Mouse (Mus musculus) heart, embryonic 12.5 days (tissue): ENCODE data around the gene Gm45808. TPM values are rescaled to one million over a fixed set of nuclear protein-coding genes. Genes with fewer than 3 reads are reported as not detected.

Experiments used
- ATAC-seq: fragments of 200-750 bp; cut with Nextera tagmentation; 2 replicates; pipeline ENCODE4 v1.8.0; 2017; ENCODE audit warnings: moderate TSS enrichment, moderate library complexity; ENCODE audit not compliant: insufficient number of reproducible peaks, low FRiP score
- H3K27ac ChIP-seq: fragments of 300-500 bp; sonication (generic); 2 replicates; pipeline ENCODE4 v1.5.1; 2016; ENCODE audit warnings: mild to moderate bottlenecking, moderate library complexity; ENCODE audit not compliant: poor library complexity, severe bottlenecking
- H3K27me3 ChIP-seq: fragments of 300-500 bp; sonication (generic); replicated peaks from 2 replicates; pipeline ENCODE4 v1.6.1; 2016; ENCODE audit warnings: mild to moderate bottlenecking, moderate library complexity
- H3K36me3 ChIP-seq: fragments of 300-500 bp; sonication (generic); 2 replicates; pipeline ENCODE4 v1.6.1; 2016; ENCODE audit warnings: mild to moderate bottlenecking, moderate library complexity
- H3K4me1 ChIP-seq: fragments of 300-500 bp; sonication (generic); replicated peaks from 2 replicates; pipeline ENCODE4 v1.6.1; 2016; ENCODE audit warnings: mild to moderate bottlenecking
- H3K4me2 ChIP-seq: fragments of 300-500 bp; sonication (generic); 2 replicates; pipeline ENCODE4 v1.6.1; 2016; ENCODE audit warnings: mild to moderate bottlenecking, moderate library complexity
- H3K4me3 ChIP-seq: fragments of 300-500 bp; sonication (generic); 2 replicates; pipeline ENCODE4 v1.5.1; 2016; ENCODE audit warnings: mild to moderate bottlenecking
- H3K9ac ChIP-seq: fragments of 300-500 bp; sonication (generic); 2 replicates; pipeline ENCODE4 v1.6.1; 2016; ENCODE audit warnings: mild to moderate bottlenecking, moderate library complexity
- H3K9me3 ChIP-seq: fragments of 300-500 bp; sonication (generic); replicated peaks from 2 replicates; pipeline ENCODE4 v1.6.1; 2016; ENCODE audit warnings: mild to moderate bottlenecking, moderate library complexity
- WGBS: fragments of 180-500 bp; shearing (Covaris S2); methylation state at CpG from one replicate; pipeline ENCODE4 v1.1.7; 2016; 5-methylcytosine and 5-hydroxymethylcytosine counted together
- polyA plus RNA-seq: library from polyadenylated mRNA; unstranded; fragments of >200 nt; fragmentation: Nextera tagmentation; extraction: Ambion mirVana; gene quantifications from 2 replicates; pipeline ENCODE4 v1.2.1, GENCODE M21; 2016

Gm45808 gene
- polyA plus RNA-seq, 1 experiment from 2014 or later = not detected

GRCm38 (mm10) chr7:45447325-45447990 is 39.2 kb downstream of the Gm45808 start:
- Histone ChIP-seq H3K27ac (peak overlapping the region; percentile 30; the same call in 1 of the 2 replicates), H3K4me1 (peaks cover 15% of the 10 kb centered on the region), H3K36me3 (peaks cover 78% of the 10 kb centered on the region), H3K9me3 (no peaks in the 10 kb centered on the region), H3K4me2 (peak overlapping the region; percentile 45), H3K9ac (peak overlapping the region; percentile 39; the same call in 1 of the 2 replicates), H3K4me3 (0 out of 2 replicates have a peak overlapping the region, but pooled peaks have one; percentile 9), H3K27me3 (no peaks in the 10 kb centered on the region)
- peak; percentile 63; the same call in 1 of the 2 replicates for ATAC-seq
- WGBS = 31% methylated on average over 11 of the region's 11 CpGs

GRCm38 (mm10) chr7:45446589-45446988 is 40.0 kb downstream of the Gm45808 start:
- H3K4me2 ChIP-seq = no peak overlapping the region
- no peaks in the 10 kb centered on the region for H3K27me3 ChIP-seq
- H3K9ac ChIP-seq = no peak overlapping the region
- H3K9me3 ChIP-seq = no peaks in the 10 kb centered on the region
- no peak overlapping the region for H3K27ac ChIP-seq
- peaks cover 74% of the 10 kb centered on the region for H3K36me3 ChIP-seq
- H3K4me1 ChIP-seq = peaks cover 15% of the 10 kb centered on the region
- no peak for ATAC-seq
- H3K4me3 ChIP-seq = no peak overlapping the region

DNA sequence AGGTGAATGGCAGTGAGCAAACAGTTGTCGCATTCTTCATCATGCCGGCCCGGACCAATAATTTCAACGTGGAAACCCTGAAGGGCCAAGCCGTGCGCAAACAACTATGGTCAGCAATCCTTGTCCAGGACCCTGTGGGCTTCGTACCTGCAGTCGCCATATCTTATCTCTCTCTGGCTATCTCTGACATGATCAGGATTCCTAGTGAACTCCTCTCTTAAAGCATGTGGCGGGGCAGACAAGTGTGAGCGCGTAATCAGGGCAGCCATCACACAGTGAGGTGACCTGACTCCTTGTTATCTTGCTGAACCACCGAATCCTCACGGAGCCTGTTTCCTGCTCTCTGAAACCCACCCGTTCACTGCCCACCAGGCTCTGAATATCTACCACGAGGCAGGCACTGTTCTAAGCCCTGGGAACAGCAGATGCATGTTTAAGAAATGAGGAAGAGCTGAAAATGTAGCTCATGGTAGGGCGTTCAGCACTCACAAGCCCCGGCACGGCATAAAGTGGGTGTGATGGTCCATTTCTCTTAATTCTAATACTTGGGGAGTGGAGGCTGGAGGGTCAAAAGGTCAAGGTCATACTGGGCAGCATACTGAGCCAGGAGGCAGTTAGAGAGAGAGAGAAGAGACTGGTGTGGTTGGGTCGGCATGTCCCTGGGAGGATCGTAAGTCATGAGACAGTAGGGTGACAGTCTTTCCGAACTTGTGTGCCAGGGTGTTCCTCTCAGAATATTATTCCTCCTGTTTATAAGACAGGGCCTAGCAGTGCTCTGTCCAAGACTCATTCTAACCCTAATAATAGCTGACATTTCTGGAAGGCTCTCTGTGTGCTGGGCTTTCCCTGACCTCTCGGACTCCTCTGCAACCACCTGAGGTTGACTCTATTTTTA is 42.8 kb downstream of the Gm45808 start:
- Histone ChIP-seq H3K36me3 (peaks cover 82% of the 10 kb centered on the region), H3K9ac (no peak overlapping the region), H3K4me1 (peaks cover 15% of the 10 kb centered on the region), H3K9me3 (no peaks in the 10 kb centered on the region), H3K4me3 (no peak overlapping the region), H3K4me2 (no peak overlapping the region), H3K27ac (no peak overlapping the region), H3K27me3 (no peaks in the 10 kb centered on the region)
- 68% methylated on average over 22 of the region's 22 CpGs for WGBS
- no peak for ATAC-seq

DNA sequence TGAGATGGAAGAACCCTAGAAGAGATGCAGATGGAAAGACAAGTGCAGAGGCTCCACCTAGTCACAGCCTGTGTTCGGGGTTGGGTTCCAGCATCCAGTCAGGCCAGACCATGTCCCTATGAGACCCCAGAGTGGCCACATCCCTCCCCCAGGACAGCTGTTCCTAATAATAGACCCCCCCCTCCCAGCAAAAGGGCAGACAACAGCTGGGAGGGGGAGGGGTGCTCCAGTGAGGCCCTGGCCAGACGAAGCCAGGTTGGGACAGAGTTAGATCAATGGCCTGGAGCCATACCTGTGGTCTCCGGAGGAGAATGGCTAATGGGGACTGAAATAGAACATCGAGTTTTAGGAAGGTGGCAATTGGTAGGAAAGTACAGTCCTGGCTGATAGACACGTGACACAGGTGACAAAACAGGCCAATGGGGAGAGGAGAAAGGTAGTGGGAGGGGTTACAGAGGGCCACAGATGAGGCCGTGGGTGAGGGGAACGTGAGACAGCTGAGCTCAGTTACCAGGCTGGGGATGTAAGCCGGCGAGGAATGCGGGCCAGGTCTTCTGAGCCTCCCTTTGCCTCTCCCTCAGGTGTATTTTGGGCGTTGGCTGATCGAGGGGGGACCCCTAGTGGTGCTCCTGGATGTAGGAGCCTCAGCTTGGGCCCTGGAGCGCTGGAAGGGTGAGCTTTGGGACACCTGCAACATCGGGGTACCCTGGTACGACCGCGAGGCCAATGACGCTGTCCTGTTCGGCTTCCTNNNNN is 48.9 kb downstream of the Gm45808 start, which contains the start of gene Ruvbl2:
TSS of gene Ruvbl2 (minus strand) at position 576 of the 756 bp plus-strand sequence.
- ATAC-seq = no peak
- Histone ChIP-seq H3K27me3 (no peaks in the 10 kb centered on the region), H3K4me1 (peaks cover 40% of the 10 kb centered on the region), H3K4me3 (0 out of 2 replicates have a peak within 1 kb of the TSS, but pooled peaks have one; percentile 1), H3K36me3 (peaks cover 41% of the 10 kb centered on the region), H3K4me2 (peak within 1 kb of the TSS; percentile 99), H3K9me3 (no peaks in the 10 kb centered on the region), H3K27ac (no peak within 1 kb of the TSS), H3K9ac (0 out of 2 replicates have a peak within 1 kb of the TSS, but pooled peaks have one; percentile 36)
- 28% methylated on average over 19 of the region's 19 CpGs for WGBS

DNA sequence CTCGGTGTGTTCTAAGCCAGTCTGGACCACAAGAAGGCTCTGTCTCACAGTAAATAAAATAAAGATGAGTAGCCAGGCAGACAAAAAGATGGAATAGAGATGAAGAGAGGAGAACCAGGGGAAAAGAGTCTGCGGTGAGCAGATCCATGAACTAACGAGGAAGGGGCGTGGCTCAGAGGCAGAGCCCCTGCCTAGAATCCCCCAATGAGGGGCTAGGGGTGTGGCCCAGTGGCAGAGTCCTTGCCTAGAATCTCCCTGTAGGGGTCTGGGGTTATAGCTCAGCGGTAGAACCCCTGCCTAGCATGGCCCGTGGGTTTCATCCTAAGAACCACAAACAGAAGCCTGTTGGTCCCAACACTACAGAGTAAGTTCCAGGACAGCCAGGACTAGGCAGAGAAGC is 49.6 kb downstream of the Gm45808 start:
- Histone ChIP-seq H3K4me3 (no peak overlapping the region), H3K4me1 (peaks cover 41% of the 10 kb centered on the region), H3K36me3 (peaks cover 41% of the 10 kb centered on the region), H3K9me3 (no peaks in the 10 kb centered on the region), H3K4me2 (peak overlapping the region; percentile 99), H3K27me3 (no peaks in the 10 kb centered on the region), H3K9ac (0 out of 2 replicates have a peak overlapping the region, but pooled peaks have one; percentile 36), H3K27ac (no peak overlapping the region)
- no peak for ATAC-seq
- WGBS = 36% methylated on average over 6 of the region's 6 CpGs

GRCm38 (mm10) chr7:45436444-45436843 is 50.2 kb downstream of the Gm45808 start:
- Histone ChIP-seq H3K4me2 (peak overlapping the region; percentile 99), H3K9ac (peak overlapping the region; percentile 42; the same call in 1 of the 2 replicates), H3K27ac (no peak overlapping the region), H3K4me3 (no peak overlapping the region; the same call in 1 of the 2 replicates), H3K9me3 (no peaks in the 10 kb centered on the region), H3K27me3 (no peaks in the 10 kb centered on the region), H3K4me1 (peaks cover 41% of the 10 kb centered on the region), H3K36me3 (peaks cover 43% of the 10 kb centered on the region)
- ATAC-seq = no peak
- WGBS = 78% methylated on average over 5 of the region's 5 CpGs

DNA sequence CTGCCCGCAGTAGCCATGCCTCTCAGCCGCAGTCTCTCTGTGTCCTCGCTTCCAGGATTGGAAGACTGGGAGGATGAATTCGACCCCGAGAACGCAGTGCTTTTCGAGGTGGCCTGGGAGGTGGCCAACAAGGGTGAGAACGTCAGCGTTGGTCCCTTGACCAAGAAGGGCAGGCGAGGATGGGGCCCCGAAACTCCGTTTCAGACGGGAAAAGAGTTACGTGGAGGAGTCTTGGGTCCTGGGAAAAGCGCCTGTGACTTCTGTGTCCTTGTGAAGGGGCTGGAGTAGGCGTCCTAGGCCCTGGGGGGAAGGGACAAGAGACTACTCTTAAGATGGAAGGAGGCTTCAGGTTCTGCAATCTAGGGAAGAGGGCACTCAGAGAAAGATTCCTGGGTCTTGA is 51.6 kb downstream of the Gm45808 start:
- peak overlapping the region; percentile 70 for H3K27ac ChIP-seq
- peak; percentile 15 for ATAC-seq
- peaks cover 45% of the 10 kb centered on the region for H3K4me1 ChIP-seq
- H3K9ac ChIP-seq = peak overlapping the region; percentile 86
- H3K36me3 ChIP-seq = peaks cover 41% of the 10 kb centered on the region
- peak overlapping the region; percentile 99 for H3K4me2 ChIP-seq
- H3K27me3 ChIP-seq = no peaks in the 10 kb centered on the region
- 2% methylated on average over 16 of the region's 16 CpGs for WGBS
- no peaks in the 10 kb centered on the region for H3K9me3 ChIP-seq
- H3K4me3 ChIP-seq = peak overlapping the region; percentile 91

DNA sequence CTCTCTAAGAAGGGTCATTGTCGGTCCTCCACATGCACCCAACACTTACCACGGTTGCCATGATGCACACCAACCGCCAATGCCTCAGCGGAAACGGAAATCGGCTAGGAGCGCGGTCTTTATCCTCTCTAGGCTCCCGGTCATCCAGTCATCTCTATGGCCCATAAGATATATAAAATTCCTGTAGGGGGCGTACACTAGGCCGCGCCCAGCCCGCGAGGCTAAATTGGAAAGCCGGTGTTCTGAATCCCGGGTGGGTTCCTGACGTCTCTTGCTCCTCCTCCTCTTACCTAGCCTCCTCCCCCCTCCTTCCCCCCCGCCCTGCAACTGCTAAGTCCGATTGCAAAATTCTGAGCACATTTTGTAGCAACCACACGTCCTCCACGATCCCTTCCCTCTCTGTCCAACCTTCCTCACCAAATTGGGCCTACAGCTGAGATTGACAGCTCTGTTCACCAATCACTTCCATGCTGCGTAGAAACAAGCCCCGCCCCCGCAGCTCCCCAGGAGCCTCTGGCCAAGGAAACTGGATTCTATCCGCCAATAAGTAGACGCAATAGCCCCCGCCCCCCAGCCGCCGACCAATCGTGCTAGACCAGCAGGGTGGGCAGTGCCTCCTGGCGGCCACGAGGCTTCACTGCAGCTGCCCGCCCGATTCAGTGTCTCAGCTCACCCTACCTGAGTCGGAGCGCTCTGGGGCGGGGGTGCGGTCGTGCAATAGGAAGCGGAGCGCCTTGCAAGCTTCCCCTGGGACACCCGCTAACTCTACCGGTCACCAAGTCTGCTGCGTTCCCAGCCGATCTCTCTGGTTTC is 52.2 kb downstream of the Gm45808 start, which contains the start of gene Gys1:
TSS of gene Gys1 (plus strand) at position 642 of the 813 bp plus-strand sequence.
- peak within 1 kb of the TSS; percentile 99 for H3K4me2 ChIP-seq
- ATAC-seq = peak; percentile 96
- H3K27ac ChIP-seq = peak within 1 kb of the TSS; percentile 93
- peaks cover 41% of the 10 kb centered on the region for H3K36me3 ChIP-seq
- no peaks in the 10 kb centered on the region for H3K27me3 ChIP-seq
- WGBS = under 1% methylated on average over 45 of the region's 45 CpGs
- H3K9ac ChIP-seq = peak within 1 kb of the TSS; percentile 94
- peaks cover 45% of the 10 kb centered on the region for H3K4me1 ChIP-seq
- H3K9me3 ChIP-seq = no peaks in the 10 kb centered on the region
- peak within 1 kb of the TSS; percentile 91 for H3K4me3 ChIP-seq

GRCm38 (mm10) chr7:45433835-45434202 is 52.8 kb downstream of the Gm45808 start:
- Histone ChIP-seq H3K9me3 (no peaks in the 10 kb centered on the region), H3K36me3 (peaks cover 44% of the 10 kb centered on the region), H3K9ac (peak overlapping the region; percentile 94), H3K4me3 (peak overlapping the region; percentile 91), H3K27ac (peak overlapping the region; percentile 93), H3K27me3 (no peaks in the 10 kb centered on the region), H3K4me2 (peak overlapping the region; percentile 99), H3K4me1 (peaks cover 45% of the 10 kb centered on the region)
- ATAC-seq = no peak
- WGBS = 1% methylated on average over 7 of the region's 7 CpGs

- no peaks in the 10 kb centered on the region for H3K9me3 ChIP-seq
- H3K4me3 ChIP-seq = no peak overlapping the region
- no peak for ATAC-seq
- no peak overlapping the region for H3K4me2 ChIP-seq
- H3K9ac ChIP-seq = no peak overlapping the region
- H3K36me3 ChIP-seq = peaks cover 97% of the 10 kb centered on the region
- 0 out of 2 replicates have a peak, but pooled peaks cover 3% of the 10 kb centered on the region for H3K4me1 ChIP-seq
- WGBS = 90% methylated on average over 8 of the region's 8 CpGs
- H3K27me3 ChIP-seq = peaks cover under 1% of the 10 kb centered on the region
- no peak overlapping the region for H3K27ac ChIP-seq
Measured at GRCm38 (mm10) chr7:45426556-45426955, 60.1 kb downstream of the Gm45808 start.
